Mouse (Mus musculus): ENCODE measurements around the gene Slc9b1.

GRCm38 (mm10) chr3:135314811-135315210, 33.0 kb upstream of the Slc9b1 start:
- TF ChIP-seq POU5F1 (IDR thresholded peaks at IDR 0.05; ENCODE audit: borderline replicate concordance, low read length) (no peak), CTCF (conservative IDR thresholded peaks at IDR 0.05; ENCODE audit: low read length) (no peak)
